Mouse (Mus musculus) forebrain, embryonic 11.5 days (tissue): ENCODE data around the gene Ly86. TPM values are rescaled to one million over a fixed set of nuclear protein-coding genes. Genes with fewer than 3 reads are reported as not detected.

Experiments used
- ATAC-seq: fragments of 200-750 bp; cut with Nextera tagmentation; replicated peaks from 2 replicates; pipeline ENCODE4 v1.8.0; 2017; ENCODE audit warnings: moderate TSS enrichment; ENCODE audit not compliant: low FRiP score
- DNase-seq: peaks from one replicate; pipeline ENCODE4 v3.0.0-alpha.2; 2017; ENCODE audit warnings: low spot score
- H3K27ac ChIP-seq: fragments of 300-500 bp; sonication (generic); 2 replicates; pipeline ENCODE4 v1.5.1; 2014; ENCODE audit warnings: low read depth, low read length
- H3K27me3 ChIP-seq: fragments of 300-500 bp; sonication (generic); 2 replicates; pipeline ENCODE4 v1.6.1; 2014; ENCODE audit warnings: mild to moderate bottlenecking, low read length, mixed read lengths; ENCODE audit not compliant: control insufficient read depth, insufficient read depth
- H3K36me3 ChIP-seq: fragments of 300-500 bp; sonication (generic); 2 replicates; pipeline ENCODE4 v1.6.1; 2014; ENCODE audit warnings: mild to moderate bottlenecking, low read length, moderate library complexity, mixed read lengths; ENCODE audit not compliant: control insufficient read depth, insufficient read depth
- H3K4me1 ChIP-seq: fragments of 300-500 bp; sonication (generic); replicated peaks from 2 replicates; pipeline ENCODE4 v1.6.1; 2014; ENCODE audit warnings: low read length, mixed read lengths; ENCODE audit not compliant: control insufficient read depth, insufficient read depth
- H3K4me2 ChIP-seq: fragments of 300-500 bp; sonication (generic); 2 replicates; pipeline ENCODE4 v1.6.1; 2014; ENCODE audit warnings: low read depth, mild to moderate bottlenecking, low read length, moderate library complexity, mixed read lengths; ENCODE audit not compliant: severe bottlenecking
- H3K4me3 ChIP-seq: fragments of 300-500 bp; sonication (generic); 2 replicates; pipeline ENCODE4 v1.5.1; 2014; ENCODE audit warnings: low read depth, low read length
- H3K9ac ChIP-seq: fragments of 300-500 bp; sonication (generic); 2 replicates; pipeline ENCODE4 v1.6.1; 2014; ENCODE audit warnings: low read length
- H3K9me3 ChIP-seq: fragments of 300-500 bp; sonication (generic); 2 replicates; pipeline ENCODE4 v1.6.1; 2016; ENCODE audit warnings: low read length, mixed read lengths; ENCODE audit not compliant: control insufficient read depth
- WGBS: fragments of 180-500 bp; shearing (Covaris S2); extraction: QIAGEN DNeasy Blood & Tissue Kit; methylation state at CpG from one replicate; pipeline ENCODE4 v1.1.7; 2014; 5-methylcytosine and 5-hydroxymethylcytosine counted together
- polyA plus RNA-seq: library from polyadenylated mRNA; unstranded; fragments of >200 nt; fragmentation: Nextera tagmentation; extraction: Ambion mirVana; gene quantifications from 2 replicates; pipeline ENCODE4 v1.2.1, GENCODE M21; 2014

The Ly86 gene
- polyA plus RNA-seq, 1 experiment from 2014 or later, result 4.0 TPM

GRCm38 (mm10) chr13:37452022-37452941, 107.3 kb downstream of the Ly86 start:
- peak; percentile 62 for ATAC-seq
- H3K4me1 ChIP-seq, result no peaks in the 10 kb centered on the region; the same call in 1 of the 2 replicates
- H3K4me3 ChIP-seq, result peak overlapping the region; percentile 23
- H3K4me2 ChIP-seq, result peak overlapping the region; percentile 47
- DNase-seq, result peak; percentile 62
- H3K9me3 ChIP-seq, result no peaks in the 10 kb centered on the region
- peak overlapping the region; percentile 40; the same call in 1 of the 2 replicates for H3K9ac ChIP-seq
- H3K36me3 ChIP-seq, result no peaks in the 10 kb centered on the region
- H3K27ac ChIP-seq, result no peak overlapping the region
- no peaks in the 10 kb centered on the region for H3K27me3 ChIP-seq
- 5% methylated on average over 22 of the region's 22 CpGs for WGBS

GRCm38 (mm10) chr13:37453203-37453602, 108.2 kb downstream of the Ly86 start:
- H3K27me3 ChIP-seq, result no peaks in the 10 kb centered on the region
- no peak overlapping the region for H3K9ac ChIP-seq
- H3K4me1 ChIP-seq, result no peaks in the 10 kb centered on the region; the same call in 1 of the 2 replicates
- WGBS, result 7% methylated on average over 13 of the region's 13 CpGs
- ATAC-seq, result peak; percentile 84
- H3K36me3 ChIP-seq, result no peaks in the 10 kb centered on the region
- no peak overlapping the region for H3K27ac ChIP-seq
- DNase-seq, result peak; percentile 88
- no peak overlapping the region for H3K4me3 ChIP-seq
- H3K9me3 ChIP-seq, result no peaks in the 10 kb centered on the region
- peak overlapping the region; percentile 47; the same call in 1 of the 2 replicates for H3K4me2 ChIP-seq

GRCm38 (mm10) chr13:37454356-37454755, 109.3 kb downstream of the Ly86 start:
- no peak for ATAC-seq
- Histone ChIP-seq H3K4me1 (no peaks in the 10 kb centered on the region; the same call in 1 of the 2 replicates), H3K27me3 (no peaks in the 10 kb centered on the region), H3K9ac (no peak overlapping the region), H3K4me3 (no peak overlapping the region), H3K36me3 (no peaks in the 10 kb centered on the region), H3K4me2 (no peak overlapping the region), H3K27ac (no peak overlapping the region), H3K9me3 (no peaks in the 10 kb centered on the region)
- DNase-seq, result no peak
- WGBS, result 58% methylated on average over 6 of the region's 6 CpGs

GRCm38 (mm10) chr13:37455561-37455960, 110.6 kb downstream of the Ly86 start:
- Histone ChIP-seq H3K27ac (no peak overlapping the region), H3K9me3 (no peaks in the 10 kb centered on the region), H3K4me1 (no peaks in the 10 kb centered on the region; the same call in 1 of the 2 replicates), H3K9ac (no peak overlapping the region), H3K27me3 (no peaks in the 10 kb centered on the region), H3K4me3 (no peak overlapping the region), H3K4me2 (no peak overlapping the region), H3K36me3 (no peaks in the 10 kb centered on the region)
- WGBS, result 81% methylated on average over 3 of the region's 3 CpGs
- no peak for DNase-seq
- ATAC-seq, result no peak

GRCm38 (mm10) chr13:37457007-37457827, 112.2 kb downstream of the Ly86 start:
- H3K27ac ChIP-seq, result no peak overlapping the region
- no peaks in the 10 kb centered on the region for H3K27me3 ChIP-seq
- no peaks in the 10 kb centered on the region for H3K36me3 ChIP-seq
- no peak for DNase-seq
- no peak overlapping the region for H3K9ac ChIP-seq
- no peak for ATAC-seq
- no peaks in the 10 kb centered on the region for H3K9me3 ChIP-seq
- WGBS, result 60% methylated on average over 11 of the region's 11 CpGs
- H3K4me3 ChIP-seq, result no peak overlapping the region
- H3K4me1 ChIP-seq, result no peaks in the 10 kb centered on the region; the same call in 1 of the 2 replicates
- H3K4me2 ChIP-seq, result no peak overlapping the region

GRCm38 (mm10) chr13:37458557-37458956, 113.5 kb downstream of the Ly86 start:
- WGBS, result 88% methylated on average over 5 of the region's 5 CpGs
- no peak overlapping the region for H3K9ac ChIP-seq
- no peaks in the 10 kb centered on the region for H3K4me1 ChIP-seq
- H3K27ac ChIP-seq, result no peak overlapping the region
- no peak overlapping the region for H3K4me2 ChIP-seq
- no peaks in the 10 kb centered on the region for H3K9me3 ChIP-seq
- DNase-seq (no peak), ATAC-seq (no peak)
- no peaks in the 10 kb centered on the region for H3K36me3 ChIP-seq
- H3K4me3 ChIP-seq, result no peak overlapping the region
- no peaks in the 10 kb centered on the region for H3K27me3 ChIP-seq

- 80% methylated on average over 10 of the region's 10 CpGs for WGBS
- no peak for DNase-seq
These were observed 114.0 kb downstream of the Ly86 start for GRCm38 (mm10) chr13:37459022-37459421.

More at GRCm38 (mm10) chr13:37459022-37459421, 114.0 kb downstream of the Ly86 start:
- H3K27me3 ChIP-seq, result no peaks in the 10 kb centered on the region
- H3K36me3 ChIP-seq, result no peaks in the 10 kb centered on the region
- no peak overlapping the region for H3K27ac ChIP-seq
- H3K4me1 ChIP-seq, result no peaks in the 10 kb centered on the region
- no peak overlapping the region for H3K4me2 ChIP-seq
- no peak overlapping the region for H3K9ac ChIP-seq
- H3K4me3 ChIP-seq, result no peak overlapping the region
- ATAC-seq, result no peak
- no peaks in the 10 kb centered on the region for H3K9me3 ChIP-seq
